Mouse (Mus musculus) testis, adult 2 months (tissue): ENCODE measurements around the gene Qtrt1.

Experiments used
- CTCF ChIP-seq: fragments of 200-500 bp; IDR thresholded peaks from 2 replicates; pipeline ENCODE4 v1.5.1; 2012; ENCODE audit warnings: low read depth, mild to moderate bottlenecking, inconsistent platforms, low read length, moderate library complexity; ENCODE audit not compliant: control insufficient read depth, insufficient read depth, insufficient replicate concordance
- POLR2A ChIP-seq: fragments of 200-500 bp; IDR thresholded peaks from 2 replicates; pipeline ENCODE4 v1.6.1; 2012; ENCODE audit warnings: low read depth, mild to moderate bottlenecking, inconsistent platforms, low read length, moderate library complexity; ENCODE audit not compliant: control insufficient read depth

GRCm38 (mm10) chr9:21368131-21368584 lies 43.5 kb upstream of the Qtrt1 start:
- TF ChIP-seq CTCF (no peak), POLR2A (peak; percentile 55; the same call in 1 of the 2 replicates)
